In genomic region chr4:153780501-153780900, GRCm38 (mm10) we compare ENCODE assay signal across 23 mouse cellular contexts.
DNase-seq lines count a peak whose midpoint lies in the region; ATAC-seq and TF ChIP-seq lines count a peak whose summit lies in the region.
"Had no signal": no experiment of that assay in that cellular context is flagged by ENCODE, and none has a peak within 500 bp of the region (broad histone marks: within the 10 kb centered on the region; RNA-seq: fewer than 3 reads in every experiment).

No protein-coding gene starts in this region.

- no peaks in the 10 kb centered on the region for H3K27me3 ChIP-seq in midbrain, embryonic 11.5 days (ENCODE audit: control insufficient read depth, insufficient read depth, low read length)
- H3K27me3 ChIP-seq in midbrain, postnatal 0 days (ENCODE audit: insufficient read depth, low read length): no peaks in the 10 kb centered on the region
- peaks cover 4% of the 10 kb centered on the region; the same call in 1 of the 2 replicates for H3K27me3 ChIP-seq in embryonic facial prominence, embryonic 10.5 days (replicated peaks; ENCODE audit: low read depth, poor library complexity, severe bottlenecking)
- H3K27me3 ChIP-seq: CH12.LX; embryonic facial prominence, embryonic 13.5 days; embryonic facial prominence, embryonic 15.5 days; forebrain, embryonic 12.5 days; Patski had no signal

- no peak overlapping the region for H3K27ac ChIP-seq in midbrain, embryonic 11.5 days (ENCODE audit: low read depth, low read length)
- H3K27ac ChIP-seq in midbrain, postnatal 0 days (ENCODE audit: low read depth, low read length): no peak overlapping the region
- no peak overlapping the region for H3K27ac ChIP-seq in embryonic facial prominence, embryonic 10.5 days (replicated peaks)
- H3K27ac ChIP-seq: embryonic facial prominence, embryonic 13.5 days; embryonic facial prominence, embryonic 15.5 days; forebrain, embryonic 10.5 days; forebrain, embryonic 12.5 days had no signal

- peak; percentile 9 for DNase-seq in embryo, embryonic 10.5 days (ENCODE audit: low spot score)
- DNase-seq in embryo, embryonic 10 days (ENCODE audit: low spot score): no peak
- DNase-seq in midbrain, embryonic 11.5 days (ENCODE audit: low spot score, missing footprints): peak; percentile 67
- DNase-seq in midbrain, postnatal 0 days (ENCODE audit: low spot score): no peak
- DNase-seq in embryonic facial prominence, embryonic 10.5 days (ENCODE audit: low spot score): peak; percentile 51
- DNase-seq in adrenal gland, adult 2 months: no peak
- DNase-seq: adrenal gland, postnatal 10 days; adrenal gland, postnatal 25 days; B cell, adult 2 months; cerebellum, adult 11 months; embryo, embryonic 11 days had no signal

- no peak for ATAC-seq in midbrain, embryonic 11.5 days (ENCODE audit: low FRiP score)
- no peak for ATAC-seq in midbrain, postnatal 0 days (ENCODE audit: low FRiP score)
- ATAC-seq: activated CD4-positive, CD25-positive, alpha-beta regulatory T cell, adult 4 months; CD4-positive, CD25-positive, alpha-beta regulatory T cell, adult 4 months; forebrain, embryonic 14.5 days; forebrain, embryonic 16.5 days; Patski had no signal

- peaks cover 2% of the 10 kb centered on the region; the same call in 1 of the 2 replicates for H3K4me1 ChIP-seq in midbrain, embryonic 11.5 days (ENCODE audit: control insufficient read depth, insufficient read depth, low read length)
- H3K4me1 ChIP-seq in midbrain, postnatal 0 days (ENCODE audit: insufficient read depth, low read length): no peaks in the 10 kb centered on the region
- peaks cover 5% of the 10 kb centered on the region for H3K4me1 ChIP-seq in embryonic facial prominence, embryonic 10.5 days
- H3K4me1 ChIP-seq: embryonic facial prominence, embryonic 13.5 days; embryonic facial prominence, embryonic 15.5 days had no signal

- 94% methylated on average over 2 of the region's 2 CpGs for WGBS in midbrain, embryonic 11.5 days
- 82% methylated on average over 2 of the region's 2 CpGs for WGBS in midbrain, postnatal 0 days
- 87% methylated on average over 2 of the region's 2 CpGs for WGBS in embryonic facial prominence, embryonic 10.5 days

- no peak for TF ChIP-seq CTCF in midbrain, postnatal 0 days (IDR thresholded peaks at IDR 0.05)

- no peaks in the 10 kb centered on the region for H3K36me3 ChIP-seq in midbrain, embryonic 11.5 days (ENCODE audit: control insufficient read depth, insufficient read depth, low read length)
- H3K36me3 ChIP-seq in midbrain, postnatal 0 days (ENCODE audit: insufficient read depth, low read length): no peaks in the 10 kb centered on the region
- H3K36me3 ChIP-seq in embryonic facial prominence, embryonic 10.5 days (replicated peaks): no peaks in the 10 kb centered on the region
- H3K36me3 ChIP-seq: embryonic facial prominence, embryonic 13.5 days; embryonic facial prominence, embryonic 15.5 days; forebrain, embryonic 10.5 days; forebrain, embryonic 12.5 days; G1E had no signal

- no peak overlapping the region for H3K4me2 ChIP-seq in midbrain, embryonic 11.5 days
- no peak overlapping the region for H3K4me2 ChIP-seq in midbrain, postnatal 0 days (ENCODE audit: low read depth, low read length, poor library complexity, severe bottlenecking)
- H3K4me2 ChIP-seq: embryonic facial prominence, embryonic 13.5 days; embryonic facial prominence, embryonic 15.5 days; forebrain, embryonic 12.5 days had no signal

- no peak overlapping the region for H3K9ac ChIP-seq in midbrain, embryonic 11.5 days (ENCODE audit: low read length)
- no peak overlapping the region for H3K9ac ChIP-seq in midbrain, postnatal 0 days (replicated peaks; ENCODE audit: low read length, poor library complexity, severe bottlenecking)
- H3K9ac ChIP-seq: embryonic facial prominence, embryonic 13.5 days; embryonic facial prominence, embryonic 15.5 days; forebrain, embryonic 12.5 days had no signal

- H3K4me3 ChIP-seq in midbrain, embryonic 11.5 days (ENCODE audit: low read depth, low read length): no peak overlapping the region
- no peak overlapping the region for H3K4me3 ChIP-seq in midbrain, postnatal 0 days (ENCODE audit: low read depth, low read length)
- H3K4me3 ChIP-seq in embryonic facial prominence, embryonic 10.5 days: no peak overlapping the region
- H3K4me3 ChIP-seq: embryonic facial prominence, embryonic 13.5 days; embryonic facial prominence, embryonic 15.5 days; erythroblast, embryonic 14.5 days; forebrain, embryonic 10.5 days; forebrain, embryonic 12.5 days had no signal

- no peaks in the 10 kb centered on the region for H3K9me3 ChIP-seq in midbrain, embryonic 11.5 days (ENCODE audit: control insufficient read depth, low read length)
- no peaks in the 10 kb centered on the region for H3K9me3 ChIP-seq in midbrain, postnatal 0 days (ENCODE audit: low read length)
- 0 out of 2 replicates have a peak, but pooled peaks cover 2% of the 10 kb centered on the region for H3K9me3 ChIP-seq in embryonic facial prominence, embryonic 10.5 days
- H3K9me3 ChIP-seq: embryonic facial prominence, embryonic 13.5 days; embryonic facial prominence, embryonic 15.5 days; forebrain, embryonic 10.5 days; forebrain, embryonic 12.5 days had no signal

Comparison
In these comparisons a context has a peak if more than half of its experiments do, and no peak if none do; other contexts are left out.
1. DNase-seq: peak in embryo, embryonic 10.5 days (single experiment), midbrain, embryonic 11.5 days (single experiment) and embryonic facial prominence, embryonic 10.5 days (single experiment); none in embryo, embryonic 10 days (single experiment), midbrain, postnatal 0 days (single experiment) and adrenal gland, adult 2 months (single experiment).